Mouse (Mus musculus): ENCODE results near the gene Faap100. TPM values are rescaled to one million over a fixed set of nuclear protein-coding genes. Genes with fewer than 3 reads are reported as not detected.

The Faap100 gene
- polyA plus RNA-seq, 1 experiment from 2014 or later: 40.2 TPM

- Histone ChIP-seq H3K4me2 (replicated peaks; ENCODE audit: low read depth, low read length) (peak overlapping the region; percentile 13; the same call in 1 of the 2 replicates), H3K9me3 (ENCODE audit: control insufficient read depth, low read depth, low read length) (no peaks in the 10 kb centered on the region), H3K36me3 (ENCODE audit: control insufficient read depth, insufficient read depth, low read length) (no peaks in the 10 kb centered on the region), H3K9ac (replicated peaks; ENCODE audit: low read depth, low read length) (no peak overlapping the region), H3K4me3 (ENCODE audit: low read depth, low read length) (no peak overlapping the region), H3K27ac (ENCODE audit: low read length) (peak overlapping the region; percentile 93), H3K27me3 (ENCODE audit: control insufficient read depth, insufficient read depth, low read length) (no peaks in the 10 kb centered on the region), H3K4me1 (ENCODE audit: control insufficient read depth, insufficient read depth, low read length) (peaks cover 31% of the 10 kb centered on the region)
- ATAC-seq (ENCODE audit: insufficient number of reproducible peaks, insufficient read depth, low FRiP score, low read depth): peak; percentile 78
- 3% methylated on average over 10 of the region's 10 CpGs for WGBS
These were observed 20.7 kb downstream of the Faap100 start for GRCm38 (mm10) chr11:120357791-120358401.

DNA sequence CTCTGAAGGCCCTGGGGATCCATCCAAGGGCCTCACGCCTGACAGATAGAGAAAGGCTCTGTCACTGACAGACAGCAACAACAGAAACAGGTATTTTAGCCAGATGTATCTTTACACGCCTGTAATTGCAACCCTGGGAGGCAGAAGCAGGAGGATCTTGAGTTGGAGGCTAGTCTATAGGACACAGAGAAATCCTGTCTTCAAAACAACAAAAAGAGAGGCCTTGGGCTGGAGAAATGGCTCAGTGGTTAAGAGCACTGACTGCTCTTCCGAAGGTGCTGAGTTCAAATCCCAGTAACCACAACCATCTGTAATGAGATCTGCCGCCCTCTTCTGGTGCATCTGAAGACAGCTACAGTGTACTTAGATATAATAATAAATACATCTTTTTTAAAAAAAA lies 21.7 kb downstream of the Faap100 start:
- Histone ChIP-seq H3K9ac (replicated peaks; ENCODE audit: low read depth, low read length) (no peak overlapping the region), H3K9me3 (ENCODE audit: control insufficient read depth, low read depth, low read length) (no peaks in the 10 kb centered on the region), H3K4me3 (ENCODE audit: low read depth, low read length) (no peak overlapping the region), H3K36me3 (ENCODE audit: control insufficient read depth, insufficient read depth, low read length) (no peaks in the 10 kb centered on the region), H3K27me3 (ENCODE audit: control insufficient read depth, insufficient read depth, low read length) (no peaks in the 10 kb centered on the region), H3K4me1 (ENCODE audit: control insufficient read depth, insufficient read depth, low read length) (peaks cover 34% of the 10 kb centered on the region), H3K4me2 (replicated peaks; ENCODE audit: low read depth, low read length) (no peak overlapping the region), H3K27ac (ENCODE audit: low read length) (peak overlapping the region; percentile 93)
- no peak for ATAC-seq (ENCODE audit: insufficient number of reproducible peaks, insufficient read depth, low FRiP score, low read depth)
- WGBS: 89% methylated on average over 4 of the region's 4 CpGs

DNA sequence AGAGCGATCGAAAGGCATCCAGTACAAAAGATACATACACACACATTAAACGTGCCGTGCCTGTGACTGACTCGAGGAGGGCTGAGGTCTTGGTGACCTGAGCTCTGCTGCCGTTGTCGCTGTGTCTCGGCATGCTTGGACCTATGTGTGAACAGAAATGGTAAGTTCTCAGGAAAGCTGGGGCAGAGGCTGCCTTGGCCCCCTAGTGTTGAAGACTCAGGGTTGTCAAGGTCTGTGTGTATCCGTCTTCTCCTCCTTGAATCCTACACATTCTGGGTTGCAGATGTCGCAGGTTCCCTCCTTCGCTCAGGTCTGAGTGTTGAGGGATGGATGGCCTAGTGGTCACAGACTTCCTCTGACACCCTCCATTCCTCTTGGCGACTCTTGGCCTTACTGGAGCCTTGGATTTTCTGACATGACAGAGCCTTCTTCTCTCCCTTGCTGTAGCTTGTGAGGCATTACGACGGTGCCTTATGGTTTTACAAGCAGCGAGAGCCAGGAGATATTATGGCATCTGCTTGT lies 22.2 kb downstream of the Faap100 start:
- 80% methylated on average over 15 of the region's 15 CpGs for WGBS
- peaks cover 39% of the 10 kb centered on the region for H3K4me1 ChIP-seq (ENCODE audit: control insufficient read depth, insufficient read depth, low read length)
- no peaks in the 10 kb centered on the region for H3K36me3 ChIP-seq (ENCODE audit: control insufficient read depth, insufficient read depth, low read length)

GRCm38 (mm10) chr11:120355277-120356039 lies 23.1 kb downstream of the Faap100 start:
- no peak overlapping the region for H3K4me2 ChIP-seq (replicated peaks; ENCODE audit: low read depth, low read length)
- 36% methylated on average over 5 of the region's 5 CpGs for WGBS
- peaks cover 48% of the 10 kb centered on the region for H3K4me1 ChIP-seq (ENCODE audit: control insufficient read depth, insufficient read depth, low read length)
- no peak for ATAC-seq (ENCODE audit: insufficient number of reproducible peaks, insufficient read depth, low FRiP score, low read depth)
- H3K9me3 ChIP-seq (ENCODE audit: control insufficient read depth, low read depth, low read length): no peaks in the 10 kb centered on the region
- H3K36me3 ChIP-seq (ENCODE audit: control insufficient read depth, insufficient read depth, low read length): no peaks in the 10 kb centered on the region
- no peak overlapping the region for H3K4me3 ChIP-seq (ENCODE audit: low read depth, low read length)
- H3K27ac ChIP-seq (ENCODE audit: low read length): peak overlapping the region; percentile 16; the same call in 1 of the 2 replicates
- no peak overlapping the region for H3K9ac ChIP-seq (replicated peaks; ENCODE audit: low read depth, low read length)
- no peaks in the 10 kb centered on the region for H3K27me3 ChIP-seq (ENCODE audit: control insufficient read depth, insufficient read depth, low read length)

More for the DNA sequence above, 22.2 kb downstream of the Faap100 start:
- Histone ChIP-seq H3K27ac (ENCODE audit: low read length) (no peak overlapping the region; the same call in 1 of the 2 replicates), H3K9me3 (ENCODE audit: control insufficient read depth, low read depth, low read length) (no peaks in the 10 kb centered on the region), H3K4me2 (replicated peaks; ENCODE audit: low read depth, low read length) (no peak overlapping the region), H3K4me3 (ENCODE audit: low read depth, low read length) (no peak overlapping the region), H3K9ac (replicated peaks; ENCODE audit: low read depth, low read length) (no peak overlapping the region), H3K27me3 (ENCODE audit: control insufficient read depth, insufficient read depth, low read length) (no peaks in the 10 kb centered on the region)
- no peak for ATAC-seq (ENCODE audit: insufficient number of reproducible peaks, insufficient read depth, low FRiP score, low read depth)

GRCm38 (mm10) chr11:120354304-120355276 lies 24.0 kb downstream of the Faap100 start:
- Histone ChIP-seq H3K27ac (ENCODE audit: low read length) (peak overlapping the region; percentile 16; the same call in 1 of the 2 replicates), H3K36me3 (ENCODE audit: control insufficient read depth, insufficient read depth, low read length) (no peaks in the 10 kb centered on the region), H3K4me1 (ENCODE audit: control insufficient read depth, insufficient read depth, low read length) (peaks cover 44% of the 10 kb centered on the region), H3K27me3 (ENCODE audit: control insufficient read depth, insufficient read depth, low read length) (no peaks in the 10 kb centered on the region), H3K4me3 (ENCODE audit: low read depth, low read length) (no peak overlapping the region), H3K9ac (replicated peaks; ENCODE audit: low read depth, low read length) (no peak overlapping the region), H3K9me3 (ENCODE audit: control insufficient read depth, low read depth, low read length) (no peaks in the 10 kb centered on the region), H3K4me2 (replicated peaks; ENCODE audit: low read depth, low read length) (no peak overlapping the region)
- WGBS: 85% methylated on average over 17 of the region's 17 CpGs
- no peak for ATAC-seq (ENCODE audit: insufficient number of reproducible peaks, insufficient read depth, low FRiP score, low read depth)

- H3K4me1 ChIP-seq (ENCODE audit: control insufficient read depth, insufficient read depth, low read length): peaks cover 41% of the 10 kb centered on the region
- H3K27me3 ChIP-seq (ENCODE audit: control insufficient read depth, insufficient read depth, low read length): no peaks in the 10 kb centered on the region
- peak; percentile 48 for ATAC-seq (ENCODE audit: insufficient number of reproducible peaks, insufficient read depth, low FRiP score, low read depth)
- no peaks in the 10 kb centered on the region for H3K9me3 ChIP-seq (ENCODE audit: control insufficient read depth, low read depth, low read length)
- H3K4me3 ChIP-seq (ENCODE audit: low read depth, low read length): no peak overlapping the region
- H3K27ac ChIP-seq (ENCODE audit: low read length): peak overlapping the region; percentile 100; the same call in 1 of the 2 replicates
- 27% methylated on average over 25 of the region's 26 CpGs for WGBS
- 0 out of 2 replicates have a peak overlapping the region, but pooled peaks have one; percentile 6 for H3K4me2 ChIP-seq (replicated peaks; ENCODE audit: low read depth, low read length)
- H3K9ac ChIP-seq (replicated peaks; ENCODE audit: low read depth, low read length): no peak overlapping the region
- no peaks in the 10 kb centered on the region for H3K36me3 ChIP-seq (ENCODE audit: control insufficient read depth, insufficient read depth, low read length)
These were observed 24.9 kb downstream of the Faap100 start for GRCm38 (mm10) chr11:120353500-120354303.

DNA sequence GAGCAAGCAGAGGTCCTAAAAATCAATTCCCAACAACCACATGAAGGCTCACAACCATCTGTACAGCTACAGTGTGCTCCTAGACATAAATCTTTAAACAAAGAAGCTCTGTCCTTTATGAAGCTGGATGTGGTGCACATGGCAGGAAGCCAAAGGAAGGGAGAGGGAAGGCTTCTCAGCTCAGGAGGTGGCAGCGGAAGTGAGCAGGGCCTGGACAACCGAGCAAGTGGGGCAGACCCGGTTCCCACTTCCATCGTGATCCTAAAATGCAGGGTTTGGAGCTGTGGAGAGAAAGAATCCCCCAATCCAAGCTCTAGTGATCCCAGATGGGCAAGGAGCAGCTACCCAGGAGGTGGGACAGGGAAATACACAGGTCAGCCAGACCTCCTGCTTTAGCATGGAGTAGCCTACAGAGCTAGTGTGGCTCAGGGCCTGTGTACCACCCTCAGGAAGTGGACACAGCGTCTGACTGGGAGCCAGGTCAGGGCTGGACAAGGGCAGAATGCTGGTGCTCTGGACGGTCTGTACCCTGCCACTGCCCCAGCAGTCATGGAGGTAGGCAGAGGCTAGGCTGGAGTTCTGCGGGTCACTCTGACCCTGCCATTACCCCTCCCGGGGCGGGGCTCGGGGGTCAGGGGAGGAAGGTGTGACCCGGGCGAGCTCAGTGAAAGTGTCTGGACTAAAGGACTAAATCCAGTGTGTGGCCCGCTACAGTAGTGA lies 25.8 kb downstream of the Faap100 start:
- Histone ChIP-seq H3K9ac (replicated peaks; ENCODE audit: low read depth, low read length) (no peak overlapping the region), H3K4me2 (replicated peaks; ENCODE audit: low read depth, low read length) (no peak overlapping the region), H3K4me1 (ENCODE audit: control insufficient read depth, insufficient read depth, low read length) (peaks cover 32% of the 10 kb centered on the region), H3K27me3 (ENCODE audit: control insufficient read depth, insufficient read depth, low read length) (no peaks in the 10 kb centered on the region), H3K36me3 (ENCODE audit: control insufficient read depth, insufficient read depth, low read length) (no peaks in the 10 kb centered on the region), H3K9me3 (ENCODE audit: control insufficient read depth, low read depth, low read length) (no peaks in the 10 kb centered on the region), H3K27ac (ENCODE audit: low read length) (peak overlapping the region; percentile 100; the same call in 1 of the 2 replicates), H3K4me3 (ENCODE audit: low read depth, low read length) (no peak overlapping the region)
- WGBS: 51% methylated on average over 13 of the region's 13 CpGs
- no peak for ATAC-seq (ENCODE audit: insufficient number of reproducible peaks, insufficient read depth, low FRiP score, low read depth)

All from stomach, embryonic 14.5 days (tissue).